Mouse (Mus musculus): ENCODE results near the gene Pcif1. TPM values are rescaled to one million over a fixed set of nuclear protein-coding genes. Genes with fewer than 3 reads are reported as not detected.

The Pcif1 gene
- polyA plus RNA-seq, 1 experiment from 2014 or later = 76.5 TPM

DNA sequence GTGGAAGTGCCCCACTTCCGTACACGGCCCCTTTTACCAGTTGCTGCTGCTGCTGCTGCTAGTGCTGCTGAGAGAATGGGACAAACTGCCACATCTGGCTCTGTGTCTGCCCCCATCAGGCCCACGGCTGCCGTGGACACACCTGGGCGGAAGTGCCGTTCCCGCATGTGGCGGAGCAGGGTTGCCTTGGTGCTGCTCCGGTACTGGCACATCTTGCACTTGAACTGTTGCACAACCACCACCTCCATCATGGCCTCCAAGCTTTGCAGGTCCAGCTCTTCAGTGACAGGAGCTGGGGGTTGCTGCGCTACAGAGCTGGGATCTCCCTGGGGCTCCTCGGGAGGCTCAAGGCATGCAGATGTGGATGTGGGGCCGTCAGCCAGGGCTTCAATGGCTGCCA is 28.4 kb downstream of the Pcif1 start:
- WGBS = 98% methylated on average over 12 of the region's 12 CpGs
- TF ChIP-seq CTCF (IDR thresholded peaks at IDR 0.05; ENCODE audit: low read depth) = no peak
- no peak for ATAC-seq (replicated peaks; ENCODE audit: low FRiP score, low read depth)

DNA sequence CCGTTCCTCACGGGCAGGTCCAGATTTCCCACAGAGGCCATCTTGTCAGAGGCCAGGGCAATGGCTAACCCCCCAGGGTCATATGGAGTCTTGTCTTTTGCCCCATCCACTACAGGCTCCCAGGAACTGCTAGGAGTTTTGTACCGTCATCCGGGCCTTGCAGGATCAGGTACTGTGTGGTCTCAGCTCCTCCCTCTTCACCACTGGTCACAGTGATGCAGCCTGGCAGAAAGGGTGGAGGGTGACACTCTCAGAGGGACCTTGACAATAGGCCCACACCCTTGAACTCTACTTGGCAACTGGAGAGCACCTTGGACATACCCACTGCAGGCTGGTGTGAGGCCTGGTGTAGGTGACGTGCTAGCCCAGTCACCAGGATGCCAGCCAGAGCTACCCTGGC is 28.9 kb downstream of the Pcif1 start:
- no peak overlapping the region for H3K4me2 ChIP-seq (ENCODE audit: low read length)
- peaks cover 16% of the 10 kb centered on the region; the same call in 1 of the 2 replicates for H3K4me1 ChIP-seq (replicated peaks; ENCODE audit: insufficient read depth, low read length)
- 0 out of 2 replicates have a peak, but pooled peaks cover 4% of the 10 kb centered on the region for H3K9me3 ChIP-seq (replicated peaks; ENCODE audit: low read length)
- no peak for TF ChIP-seq CTCF (IDR thresholded peaks at IDR 0.05; ENCODE audit: low read depth)
- no peak for ATAC-seq (replicated peaks; ENCODE audit: low FRiP score, low read depth)
- H3K27ac ChIP-seq = no peak overlapping the region
- H3K27me3 ChIP-seq (ENCODE audit: insufficient read depth, low read length) = no peaks in the 10 kb centered on the region
- no peak overlapping the region for H3K9ac ChIP-seq (ENCODE audit: low read depth, low read length)
- 95% methylated on average over 5 of the region's 5 CpGs for WGBS
- H3K36me3 ChIP-seq (ENCODE audit: insufficient read depth, low read length) = peaks cover 47% of the 10 kb centered on the region
- no peak for DNase-seq (ENCODE audit: low spot score)
- no peak overlapping the region for H3K4me3 ChIP-seq (replicated peaks; ENCODE audit: low read depth, low read length)

More for the DNA sequence above, 28.4 kb downstream of the Pcif1 start:
- Histone ChIP-seq H3K4me3 (replicated peaks; ENCODE audit: low read depth, low read length) (no peak overlapping the region), H3K9ac (ENCODE audit: low read depth, low read length) (no peak overlapping the region), H3K27ac (no peak overlapping the region), H3K9me3 (replicated peaks; ENCODE audit: low read length) (0 out of 2 replicates have a peak, but pooled peaks cover 4% of the 10 kb centered on the region), H3K36me3 (ENCODE audit: insufficient read depth, low read length) (peaks cover 52% of the 10 kb centered on the region), H3K27me3 (ENCODE audit: insufficient read depth, low read length) (no peaks in the 10 kb centered on the region), H3K4me1 (replicated peaks; ENCODE audit: insufficient read depth, low read length) (peaks cover 16% of the 10 kb centered on the region; the same call in 1 of the 2 replicates), H3K4me2 (ENCODE audit: low read length) (no peak overlapping the region)
- no peak for DNase-seq (ENCODE audit: low spot score)

DNA sequence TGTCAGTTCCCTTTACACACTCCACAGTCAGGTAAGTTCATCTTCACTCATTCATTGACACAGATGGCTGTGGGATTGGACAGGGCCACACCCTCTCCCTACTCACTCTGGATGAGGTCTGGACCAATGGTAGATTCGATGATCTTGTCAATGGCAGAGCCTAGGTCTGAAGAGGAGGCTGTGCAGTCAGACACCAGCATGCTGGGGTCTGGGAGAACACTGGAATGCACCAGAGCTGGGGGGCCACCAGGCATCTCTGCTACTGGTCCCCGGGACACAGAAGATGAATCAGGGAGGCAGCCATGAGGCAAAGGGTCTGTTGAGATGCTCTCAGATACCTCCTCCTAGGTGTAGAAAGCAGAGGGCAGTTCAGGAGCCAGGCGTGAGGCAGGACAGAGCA is 30.0 kb downstream of the Pcif1 start:
- DNase-seq (ENCODE audit: low spot score) (no peak), ATAC-seq (replicated peaks; ENCODE audit: low FRiP score, low read depth) (no peak)
- H3K27ac ChIP-seq = no peak overlapping the region
- H3K9me3 ChIP-seq (replicated peaks; ENCODE audit: low read length) = 0 out of 2 replicates have a peak, but pooled peaks cover 4% of the 10 kb centered on the region
- H3K36me3 ChIP-seq (ENCODE audit: insufficient read depth, low read length) = peaks cover 42% of the 10 kb centered on the region
- H3K4me1 ChIP-seq (replicated peaks; ENCODE audit: insufficient read depth, low read length) = peaks cover 16% of the 10 kb centered on the region; the same call in 1 of the 2 replicates
- TF ChIP-seq CTCF (IDR thresholded peaks at IDR 0.05; ENCODE audit: low read depth) = no peak
- H3K9ac ChIP-seq (ENCODE audit: low read depth, low read length) = 0 out of 2 replicates have a peak overlapping the region, but pooled peaks have one; percentile 13
- 89% methylated on average over 3 of the region's 3 CpGs for WGBS
- H3K27me3 ChIP-seq (ENCODE audit: insufficient read depth, low read length) = no peaks in the 10 kb centered on the region
- H3K4me2 ChIP-seq (ENCODE audit: low read length) = no peak overlapping the region
- H3K4me3 ChIP-seq (replicated peaks; ENCODE audit: low read depth, low read length) = no peak overlapping the region

- TF ChIP-seq CTCF (IDR thresholded peaks at IDR 0.05; ENCODE audit: low read depth) = peak; percentile 72
- DNase-seq (ENCODE audit: low spot score) = peak; percentile 86
Measured at GRCm38 (mm10) chr2:164909542-164909941, 30.4 kb downstream of the Pcif1 start.

DNA sequence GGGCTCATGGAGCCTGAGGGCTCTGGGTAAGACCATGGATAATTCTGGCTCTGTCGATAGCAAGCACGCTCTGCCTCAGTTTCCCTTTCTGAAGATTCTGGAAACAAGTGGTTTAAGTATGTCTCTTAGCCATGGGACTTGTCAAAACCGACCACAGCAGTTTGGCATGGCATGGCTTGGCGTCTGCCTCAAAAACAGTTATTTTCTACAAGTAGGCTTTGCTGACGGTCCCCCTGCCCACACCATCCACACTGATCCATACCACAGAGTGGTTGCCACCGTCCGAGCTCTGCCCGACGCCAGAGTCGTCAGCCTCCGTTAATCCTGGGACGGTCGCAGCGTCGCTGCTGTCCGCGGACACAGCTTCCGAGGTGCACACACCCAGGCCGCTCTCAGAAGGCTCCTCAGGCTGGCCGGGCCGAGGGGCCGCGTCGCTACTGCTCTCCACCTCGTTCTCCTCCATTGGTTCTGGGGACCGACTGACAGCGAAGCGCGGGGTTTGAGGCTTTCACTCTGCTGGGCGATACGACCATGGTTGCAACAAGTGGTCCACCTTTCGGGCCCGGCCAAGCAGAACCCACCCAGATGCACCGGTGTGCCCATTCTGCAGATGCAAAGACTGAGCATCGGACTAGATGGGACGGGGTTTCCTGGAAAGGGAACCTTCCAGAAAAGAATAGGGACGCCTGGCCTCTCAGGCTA is 31.4 kb downstream of the Pcif1 start:
- Histone ChIP-seq H3K27me3 (ENCODE audit: insufficient read depth, low read length) (no peaks in the 10 kb centered on the region), H3K27ac (peak overlapping the region; percentile 94), H3K36me3 (ENCODE audit: insufficient read depth, low read length) (peaks cover 33% of the 10 kb centered on the region), H3K4me2 (ENCODE audit: low read length) (peak overlapping the region; percentile 82), H3K4me1 (replicated peaks; ENCODE audit: insufficient read depth, low read length) (peaks cover 16% of the 10 kb centered on the region; the same call in 1 of the 2 replicates), H3K9me3 (replicated peaks; ENCODE audit: low read length) (0 out of 2 replicates have a peak, but pooled peaks cover 4% of the 10 kb centered on the region), H3K4me3 (replicated peaks; ENCODE audit: low read depth, low read length) (peak overlapping the region; percentile 77), H3K9ac (ENCODE audit: low read depth, low read length) (peak overlapping the region; percentile 77)
- ATAC-seq (replicated peaks; ENCODE audit: low FRiP score, low read depth) (0 out of 2 replicates have a peak, but pooled peaks have one; percentile 0), DNase-seq (ENCODE audit: low spot score) (no peak)
- TF ChIP-seq CTCF (IDR thresholded peaks at IDR 0.05; ENCODE audit: low read depth) = no peak
- WGBS = 5% methylated on average over 37 of the region's 37 CpGs

More at GRCm38 (mm10) chr2:164909542-164909941, 30.4 kb downstream of the Pcif1 start:
- Histone ChIP-seq H3K9ac (ENCODE audit: low read depth, low read length) (0 out of 2 replicates have a peak overlapping the region, but pooled peaks have one; percentile 13), H3K4me1 (replicated peaks; ENCODE audit: insufficient read depth, low read length) (peaks cover 16% of the 10 kb centered on the region; the same call in 1 of the 2 replicates), H3K27me3 (ENCODE audit: insufficient read depth, low read length) (no peaks in the 10 kb centered on the region), H3K36me3 (ENCODE audit: insufficient read depth, low read length) (peaks cover 38% of the 10 kb centered on the region), H3K4me3 (replicated peaks; ENCODE audit: low read depth, low read length) (no peak overlapping the region), H3K27ac (no peak overlapping the region), H3K9me3 (replicated peaks; ENCODE audit: low read length) (0 out of 2 replicates have a peak, but pooled peaks cover 4% of the 10 kb centered on the region), H3K4me2 (ENCODE audit: low read length) (peak overlapping the region; percentile 82)
- ATAC-seq (replicated peaks; ENCODE audit: low FRiP score, low read depth) = peak; percentile 18
- 77% methylated on average over 1 of the region's 1 CpGs for WGBS

Data from kidney, postnatal 0 days (tissue).